Mouse (Mus musculus) neural tube, embryonic 12.5 days (tissue): ENCODE results near the gene Rapgef2. TPM values are rescaled to one million over a fixed set of nuclear protein-coding genes. Genes with fewer than 3 reads are reported as not detected.

Experiments
- ATAC-seq: fragments of 200-750 bp; cut with Nextera tagmentation; 2 replicates; pipeline ENCODE4 v1.8.0; 2017; ENCODE audit warnings: low read depth, mild to moderate bottlenecking, moderate TSS enrichment, moderate library complexity; ENCODE audit not compliant: low FRiP score
- H3K27ac ChIP-seq: fragments of 300-500 bp; sonication (generic); 2 replicates; pipeline ENCODE4 v1.5.1; 2016
- H3K27me3 ChIP-seq: fragments of 300-500 bp; sonication (generic); replicated peaks from 2 replicates; pipeline ENCODE4 v1.6.1; 2016; ENCODE audit warnings: mild to moderate bottlenecking
- H3K36me3 ChIP-seq: fragments of 300-500 bp; sonication (generic); 2 replicates; pipeline ENCODE4 v1.6.1; 2016; ENCODE audit warnings: mild to moderate bottlenecking
- H3K4me1 ChIP-seq: fragments of 300-500 bp; sonication (generic); 2 replicates; pipeline ENCODE4 v1.6.1; 2016
- H3K4me2 ChIP-seq: fragments of 300-500 bp; sonication (generic); replicated peaks from 2 replicates; pipeline ENCODE4 v1.6.1; 2016; ENCODE audit warnings: mild to moderate bottlenecking
- H3K4me3 ChIP-seq: fragments of 300-500 bp; sonication (generic); 2 replicates; pipeline ENCODE4 v1.5.1; 2016
- H3K9ac ChIP-seq: fragments of 300-500 bp; sonication (generic); 2 replicates; pipeline ENCODE4 v1.6.1; 2016; ENCODE audit warnings: mild to moderate bottlenecking
- H3K9me3 ChIP-seq: fragments of 300-500 bp; sonication (generic); 2 replicates; pipeline ENCODE4 v1.6.1; 2016; ENCODE audit warnings: mild to moderate bottlenecking
- WGBS: fragments of 180-500 bp; shearing (Covaris S2); methylation state at CpG from one replicate; pipeline ENCODE4 v1.1.7; 2016; 5-methylcytosine and 5-hydroxymethylcytosine counted together
- polyA plus RNA-seq: library from polyadenylated mRNA; unstranded; fragments of >200 nt; fragmentation: Nextera tagmentation; extraction: Ambion mirVana; gene quantifications from 2 replicates; pipeline ENCODE4 v1.2.1, GENCODE M21; 2016

The Rapgef2 gene
- polyA plus RNA-seq, 1 experiment from 2014 or later = 8.9 TPM

DNA sequence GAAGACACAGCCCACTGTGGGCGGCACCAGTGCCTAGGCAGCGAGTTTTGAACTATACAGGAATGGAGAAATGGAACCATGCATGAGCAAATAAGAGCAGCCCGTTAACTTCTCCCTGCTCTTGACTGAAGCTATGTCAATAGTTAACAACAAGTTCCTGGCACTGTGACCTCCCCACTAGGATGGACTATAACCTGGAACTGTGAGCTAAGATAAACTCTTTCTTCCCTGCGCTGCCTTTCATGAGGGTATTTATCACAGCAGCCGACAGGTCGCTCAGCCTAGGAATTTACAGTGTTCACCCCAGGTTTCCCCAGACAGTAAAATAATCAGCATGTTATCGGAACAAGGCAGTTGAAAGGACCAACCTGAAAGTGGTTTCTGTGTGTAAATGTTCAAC lies 79.8 kb downstream of the Rapgef2 start:
- no peak overlapping the region for H3K9ac ChIP-seq
- ATAC-seq = no peak
- WGBS = 89% methylated on average over 7 of the region's 7 CpGs

DNA sequence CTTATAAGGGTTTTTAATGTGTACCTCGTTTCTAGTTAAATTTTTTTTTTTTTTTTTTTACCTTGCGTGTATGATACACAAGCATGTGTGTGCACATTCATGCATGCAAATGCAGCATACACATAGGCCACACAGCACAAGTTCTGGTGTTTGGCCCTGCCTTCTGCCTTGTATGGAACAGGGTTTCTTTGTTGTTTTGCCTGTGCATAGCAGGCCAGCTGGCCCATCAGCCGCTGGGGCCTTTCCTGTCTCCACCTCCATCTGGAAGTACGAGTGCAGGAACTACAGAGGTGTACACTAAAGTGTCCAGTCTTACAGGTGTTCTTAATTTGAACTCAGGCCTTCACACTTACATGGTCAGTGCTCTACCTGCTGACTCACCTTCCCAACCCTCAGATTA lies 80.3 kb downstream of the Rapgef2 start:
- ATAC-seq = no peak
- peaks cover 13% of the 10 kb centered on the region; the same call in 1 of the 2 replicates for H3K4me1 ChIP-seq
- H3K27me3 ChIP-seq = no peaks in the 10 kb centered on the region
- no peaks in the 10 kb centered on the region for H3K36me3 ChIP-seq
- H3K4me3 ChIP-seq = no peak overlapping the region
- no peak overlapping the region for H3K9ac ChIP-seq
- H3K9me3 ChIP-seq = no peaks in the 10 kb centered on the region
- 84% methylated on average over 4 of the region's 4 CpGs for whole genome bisulfite sequencing
- H3K27ac ChIP-seq = no peak overlapping the region
- H3K4me2 ChIP-seq = no peak overlapping the region

More for the DNA sequence above, 79.8 kb downstream of the Rapgef2 start:
- no peak overlapping the region for H3K4me2 ChIP-seq
- no peaks in the 10 kb centered on the region for H3K36me3 ChIP-seq
- no peaks in the 10 kb centered on the region for H3K27me3 ChIP-seq
- no peak overlapping the region for H3K27ac ChIP-seq
- peaks cover 13% of the 10 kb centered on the region; the same call in 1 of the 2 replicates for H3K4me1 ChIP-seq
- no peak overlapping the region for H3K4me3 ChIP-seq
- no peaks in the 10 kb centered on the region for H3K9me3 ChIP-seq

GRCm38 (mm10) chr3:79205112-79205511 lies 81.2 kb downstream of the Rapgef2 start:
- peaks cover 13% of the 10 kb centered on the region; the same call in 1 of the 2 replicates for H3K4me1 ChIP-seq
- no peaks in the 10 kb centered on the region for H3K27me3 ChIP-seq
- H3K4me3 ChIP-seq = no peak overlapping the region
- H3K27ac ChIP-seq = no peak overlapping the region
- H3K9me3 ChIP-seq = no peaks in the 10 kb centered on the region
- no peak overlapping the region for H3K9ac ChIP-seq
- 31% methylated on average over 3 of the region's 3 CpGs for WGBS
- H3K36me3 ChIP-seq = no peaks in the 10 kb centered on the region
- no peak for ATAC-seq
- H3K4me2 ChIP-seq = no peak overlapping the region

- no peaks in the 10 kb centered on the region for H3K27me3 ChIP-seq
- H3K9me3 ChIP-seq = no peaks in the 10 kb centered on the region
- H3K4me2 ChIP-seq = no peak overlapping the region
- H3K4me3 ChIP-seq = no peak overlapping the region
- no peak for ATAC-seq
- WGBS = 73% methylated on average over 9 of the region's 9 CpGs
- no peak overlapping the region for H3K9ac ChIP-seq
- H3K4me1 ChIP-seq = peaks cover 13% of the 10 kb centered on the region; the same call in 1 of the 2 replicates
- no peaks in the 10 kb centered on the region for H3K36me3 ChIP-seq
- H3K27ac ChIP-seq = no peak overlapping the region
These were observed 82.1 kb downstream of the Rapgef2 start for GRCm38 (mm10) chr3:79204261-79204660.

GRCm38 (mm10) chr3:79203821-79204220 lies 82.5 kb downstream of the Rapgef2 start:
- Histone ChIP-seq H3K4me3 (no peak overlapping the region), H3K4me1 (peaks cover 13% of the 10 kb centered on the region; the same call in 1 of the 2 replicates), H3K27ac (no peak overlapping the region), H3K4me2 (no peak overlapping the region), H3K27me3 (no peaks in the 10 kb centered on the region), H3K9me3 (no peaks in the 10 kb centered on the region), H3K36me3 (no peaks in the 10 kb centered on the region), H3K9ac (no peak overlapping the region)
- WGBS = 64% methylated on average over 5 of the region's 5 CpGs
- ATAC-seq = no peak

DNA sequence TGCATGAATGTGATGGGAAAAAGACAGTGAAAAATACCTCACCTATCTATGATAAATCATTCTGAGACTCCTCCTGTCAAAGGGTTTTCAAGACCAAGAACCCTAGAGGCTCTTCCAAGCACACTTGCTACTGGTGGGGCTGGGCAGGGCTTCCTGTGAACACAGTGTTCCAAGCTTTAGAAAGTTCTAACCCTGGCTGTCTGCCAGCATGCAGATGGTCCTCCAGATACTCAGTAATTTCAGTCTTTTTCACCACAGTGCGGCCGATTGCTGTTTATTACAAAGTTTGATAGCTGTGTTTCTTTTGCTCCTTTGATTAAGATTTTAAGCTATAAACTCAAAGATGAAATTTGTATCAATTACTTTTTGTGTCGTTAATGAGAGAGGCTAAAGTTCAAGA lies 83.1 kb downstream of the Rapgef2 start:
- Histone ChIP-seq H3K27ac (no peak overlapping the region), H3K4me2 (no peak overlapping the region), H3K36me3 (no peaks in the 10 kb centered on the region), H3K27me3 (no peaks in the 10 kb centered on the region), H3K9ac (no peak overlapping the region), H3K4me3 (no peak overlapping the region), H3K9me3 (no peaks in the 10 kb centered on the region), H3K4me1 (peaks cover 13% of the 10 kb centered on the region; the same call in 1 of the 2 replicates)
- WGBS = 76% methylated on average over 3 of the region's 3 CpGs
- no peak for ATAC-seq

- no peak overlapping the region for H3K27ac ChIP-seq
- H3K27me3 ChIP-seq = no peaks in the 10 kb centered on the region
- H3K9ac ChIP-seq = no peak overlapping the region
- no peaks in the 10 kb centered on the region for H3K9me3 ChIP-seq
- H3K36me3 ChIP-seq = no peaks in the 10 kb centered on the region
- peaks cover 13% of the 10 kb centered on the region; the same call in 1 of the 2 replicates for H3K4me1 ChIP-seq
- 43% methylated on average over 11 of the region's 11 CpGs for WGBS
- no peak overlapping the region for H3K4me3 ChIP-seq
- ATAC-seq = peak; percentile 63
- H3K4me2 ChIP-seq = no peak overlapping the region
These were observed 83.8 kb downstream of the Rapgef2 start for GRCm38 (mm10) chr3:79202275-79203153.

GRCm38 (mm10) chr3:79196708-79197437 lies 89.4 kb downstream of the Rapgef2 start:
- Histone ChIP-seq H3K4me1 (peaks cover 5% of the 10 kb centered on the region; the same call in 1 of the 2 replicates), H3K27me3 (no peaks in the 10 kb centered on the region), H3K27ac (no peak overlapping the region), H3K9me3 (no peaks in the 10 kb centered on the region), H3K4me2 (no peak overlapping the region), H3K36me3 (no peaks in the 10 kb centered on the region), H3K4me3 (no peak overlapping the region), H3K9ac (no peak overlapping the region)
- WGBS = 70% methylated on average over 6 of the region's 6 CpGs
- ATAC-seq = 0 out of 2 replicates have a peak, but pooled peaks have one; percentile 26

- WGBS = 78% methylated on average over 9 of the region's 9 CpGs
- Histone ChIP-seq H3K27ac (no peak overlapping the region), H3K27me3 (no peaks in the 10 kb centered on the region), H3K9ac (no peak overlapping the region), H3K4me1 (peaks cover 5% of the 10 kb centered on the region; the same call in 1 of the 2 replicates), H3K9me3 (no peaks in the 10 kb centered on the region), H3K36me3 (no peaks in the 10 kb centered on the region), H3K4me2 (no peak overlapping the region), H3K4me3 (no peak overlapping the region)
- ATAC-seq = no peak
These were observed 91.0 kb downstream of the Rapgef2 start for GRCm38 (mm10) chr3:79195280-79195679.

DNA sequence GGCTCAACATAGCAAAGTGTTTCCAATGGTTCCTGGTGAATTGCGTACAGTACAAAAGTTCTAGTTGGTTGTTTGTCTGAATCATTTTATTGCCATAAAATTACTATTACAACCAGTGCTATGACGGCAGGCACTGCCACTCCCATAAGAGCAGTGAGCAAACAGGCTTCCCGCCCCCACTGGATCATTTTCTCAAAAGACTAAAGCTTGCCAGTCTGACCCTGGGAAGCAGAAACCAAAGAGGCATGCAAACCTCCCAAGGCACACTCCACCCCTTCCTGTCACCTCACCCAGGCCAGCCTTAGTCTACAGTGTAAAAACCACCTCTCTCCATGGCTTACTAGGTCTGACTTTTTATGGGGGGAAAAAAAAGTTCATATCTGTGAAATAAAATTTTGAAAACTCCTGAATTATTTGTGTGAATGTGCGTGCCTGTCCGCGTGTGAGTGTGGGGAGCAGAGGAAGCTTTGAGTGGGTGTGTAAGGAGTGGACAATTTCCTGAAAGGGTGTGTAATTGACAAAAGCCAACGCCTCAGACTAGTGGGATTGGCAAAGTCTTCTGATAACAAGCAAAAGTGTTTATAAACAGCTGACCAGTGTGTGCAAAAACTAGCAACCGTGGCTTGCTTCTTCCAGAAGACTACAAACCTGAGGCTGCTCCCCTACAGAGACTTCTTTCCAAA lies 92.1 kb downstream of the Rapgef2 start:
- no peaks in the 10 kb centered on the region for H3K36me3 ChIP-seq
- H3K4me3 ChIP-seq = no peak overlapping the region
- H3K27ac ChIP-seq = no peak overlapping the region
- no peak overlapping the region for H3K9ac ChIP-seq
- no peaks in the 10 kb centered on the region for H3K27me3 ChIP-seq
- H3K4me2 ChIP-seq = no peak overlapping the region
- 87% methylated on average over 8 of the region's 8 CpGs for WGBS
- ATAC-seq = no peak
- H3K4me1 ChIP-seq = peaks cover 5% of the 10 kb centered on the region; the same call in 1 of the 2 replicates
- no peaks in the 10 kb centered on the region for H3K9me3 ChIP-seq

GRCm38 (mm10) chr3:79193001-79193400 lies 93.3 kb downstream of the Rapgef2 start:
- Histone ChIP-seq H3K4me2 (no peak overlapping the region), H3K27ac (no peak overlapping the region), H3K9ac (no peak overlapping the region), H3K9me3 (no peaks in the 10 kb centered on the region), H3K27me3 (no peaks in the 10 kb centered on the region), H3K36me3 (no peaks in the 10 kb centered on the region), H3K4me1 (peaks cover 5% of the 10 kb centered on the region; the same call in 1 of the 2 replicates), H3K4me3 (no peak overlapping the region)
- WGBS = 78% methylated on average over 4 of the region's 4 CpGs
- no peak for ATAC-seq

GRCm38 (mm10) chr3:79191981-79192380 lies 94.3 kb downstream of the Rapgef2 start:
- no peak; the same call in 1 of the 2 replicates for ATAC-seq
- peaks cover 5% of the 10 kb centered on the region; the same call in 1 of the 2 replicates for H3K4me1 ChIP-seq
- no peaks in the 10 kb centered on the region for H3K36me3 ChIP-seq
- no peaks in the 10 kb centered on the region for H3K27me3 ChIP-seq
- H3K27ac ChIP-seq = no peak overlapping the region
- no peak overlapping the region for H3K4me3 ChIP-seq
- H3K4me2 ChIP-seq = no peak overlapping the region
- 85% methylated on average over 9 of the region's 9 CpGs for WGBS
- no peak overlapping the region for H3K9ac ChIP-seq
- no peaks in the 10 kb centered on the region for H3K9me3 ChIP-seq
